ENCODE assay signal across 8 mouse cellular contexts in the genomic region with DNA sequence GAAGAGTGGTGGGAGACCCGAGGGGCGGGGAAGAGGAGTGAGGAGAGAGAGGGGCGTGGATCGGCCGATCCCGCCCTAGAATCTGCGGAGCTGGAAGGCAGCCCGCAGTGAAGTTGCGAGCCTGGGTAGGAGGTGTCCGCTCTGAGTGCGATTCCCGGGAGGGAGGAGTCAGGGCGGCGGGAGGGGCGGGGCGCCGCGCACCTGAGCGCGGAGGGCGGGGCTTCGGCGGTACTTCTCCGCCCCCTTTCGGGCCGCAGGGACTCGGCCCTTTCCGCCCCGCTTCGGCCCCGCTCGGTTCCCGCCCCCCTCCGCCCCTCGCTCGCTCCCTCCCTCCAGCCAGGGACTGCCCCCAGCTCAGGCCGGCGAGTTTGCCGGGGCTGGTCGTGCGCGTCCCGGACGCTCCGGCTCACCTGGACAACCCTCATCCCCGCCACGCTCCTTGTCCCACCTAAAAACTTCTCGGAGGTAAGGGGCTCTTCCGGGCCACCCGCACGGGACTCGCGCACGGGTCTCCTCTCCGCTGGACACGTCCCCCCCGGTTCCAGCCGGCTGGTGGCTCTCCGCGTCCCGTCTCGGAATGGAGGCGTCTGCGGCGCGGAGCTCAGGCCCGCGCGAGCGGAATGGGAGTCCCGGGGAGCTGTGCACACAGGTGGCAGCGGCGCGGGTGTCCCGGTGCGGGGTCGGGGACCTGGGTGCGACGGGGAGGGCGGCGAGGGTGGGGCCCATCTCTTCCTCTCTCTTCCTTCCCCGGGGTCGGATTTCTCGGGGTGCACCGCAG. TPM values are rescaled to one million over a fixed set of nuclear protein-coding genes. Genes with fewer than 3 reads are reported as not detected.
DNase-seq lines count a peak whose midpoint lies in the region; ATAC-seq and TF ChIP-seq lines count a peak whose summit lies in the region.

A gene (plus strand): TSS at position 338 of the 778 bp plus-strand sequence.

- peaks cover 7% of the 10 kb centered on the region for H3K27me3 ChIP-seq in forebrain, postnatal 0 days (ENCODE audit: insufficient read depth, low read length)
- peaks cover 19% of the 10 kb centered on the region for H3K27me3 ChIP-seq in hindbrain, embryonic 12.5 days
- H3K27me3 ChIP-seq in limb, embryonic 10.5 days (ENCODE audit: low read depth, poor library complexity, severe bottlenecking) = peaks cover 38% of the 10 kb centered on the region
- H3K27me3 ChIP-seq in midbrain, embryonic 10.5 days (ENCODE audit: low read depth, poor library complexity, severe bottlenecking) = peaks cover 25% of the 10 kb centered on the region

- H3K27ac ChIP-seq in forebrain, postnatal 0 days (ENCODE audit: low read depth, low read length) = no peak within 1 kb of the TSS
- peak within 1 kb of the TSS; percentile 55; the same call in 1 of the 2 replicates for H3K27ac ChIP-seq in hindbrain, embryonic 12.5 days
- peak within 1 kb of the TSS; percentile 85 for H3K27ac ChIP-seq in limb, embryonic 10.5 days
- peak within 1 kb of the TSS; percentile 90 for H3K27ac ChIP-seq in midbrain, embryonic 10.5 days (replicated peaks)

- peak; percentile 73 for ATAC-seq in forebrain, postnatal 0 days
- ATAC-seq in hindbrain, embryonic 12.5 days (ENCODE audit: low FRiP score) = peak; percentile 90
- no peak for ATAC-seq in erythroid progenitor cell, adult 5-6 weeks (replicated peaks; ENCODE audit: low FRiP score, poor library complexity, severe bottlenecking)

- no peaks in the 10 kb centered on the region for H3K36me3 ChIP-seq in forebrain, postnatal 0 days (ENCODE audit: insufficient read depth)
- no peaks in the 10 kb centered on the region for H3K36me3 ChIP-seq in hindbrain, embryonic 12.5 days
- no peaks in the 10 kb centered on the region for H3K36me3 ChIP-seq in limb, embryonic 10.5 days
- H3K36me3 ChIP-seq in midbrain, embryonic 10.5 days = peaks cover 6% of the 10 kb centered on the region; the same call in 1 of the 2 replicates

- peak within 1 kb of the TSS; percentile 97 for H3K4me2 ChIP-seq in forebrain, postnatal 0 days (ENCODE audit: low read depth)
- H3K4me2 ChIP-seq in hindbrain, embryonic 12.5 days (replicated peaks) = peak within 1 kb of the TSS; percentile 94

- TF ChIP-seq CTCF in forebrain, postnatal 0 days (IDR thresholded peaks at IDR 0.05; ENCODE audit: low read depth) = no peak

- DNase-seq in ZHBTc4 (ENCODE audit: low read depth, low spot score) = peak; percentile 98
- DNase-seq in cerebellum, adult 18-20 months = peak; percentile 52 to 68
- peak; percentile 47 for DNase-seq in forebrain, postnatal 0 days
- peak; percentile 88 for DNase-seq in limb, embryonic 10.5 days (ENCODE audit: low spot score)
- DNase-seq in midbrain, embryonic 10.5 days (ENCODE audit: low spot score) = peak; percentile 90
- DNase-seq in skeletal muscle tissue, adult 2 months (ENCODE audit: low read depth, low spot score) = peak; percentile 4

- 2% methylated on average over 80 of the region's 85 CpGs for WGBS in forebrain, postnatal 0 days
- WGBS in hindbrain, embryonic 12.5 days = 1% methylated on average over 76 of the region's 85 CpGs
- under 1% methylated on average over 79 of the region's 85 CpGs for WGBS in limb, embryonic 10.5 days
- under 1% methylated on average over 77 of the region's 85 CpGs for WGBS in midbrain, embryonic 10.5 days

- no peaks in the 10 kb centered on the region for H3K4me1 ChIP-seq in forebrain, postnatal 0 days (ENCODE audit: insufficient read depth)
- H3K4me1 ChIP-seq in hindbrain, embryonic 12.5 days = peaks cover 8% of the 10 kb centered on the region
- peaks cover 20% of the 10 kb centered on the region for H3K4me1 ChIP-seq in limb, embryonic 10.5 days
- H3K4me1 ChIP-seq in midbrain, embryonic 10.5 days = peaks cover 29% of the 10 kb centered on the region

- H3K4me3 ChIP-seq in forebrain, postnatal 0 days (ENCODE audit: low read depth, low read length) = peak within 1 kb of the TSS; percentile 66
- H3K4me3 ChIP-seq in hindbrain, embryonic 12.5 days = peak within 1 kb of the TSS; percentile 85
- peak within 1 kb of the TSS; percentile 80 for H3K4me3 ChIP-seq in limb, embryonic 10.5 days
- H3K4me3 ChIP-seq in midbrain, embryonic 10.5 days = peak within 1 kb of the TSS; percentile 92

- H3K9ac ChIP-seq in forebrain, postnatal 0 days = peak within 1 kb of the TSS; percentile 53
- H3K9ac ChIP-seq in hindbrain, embryonic 12.5 days = peak within 1 kb of the TSS; percentile 80

- H3K9me3 ChIP-seq in forebrain, postnatal 0 days (ENCODE audit: low read length) = no peaks in the 10 kb centered on the region
- no peaks in the 10 kb centered on the region for H3K9me3 ChIP-seq in hindbrain, embryonic 12.5 days (replicated peaks)
- H3K9me3 ChIP-seq in limb, embryonic 10.5 days (replicated peaks) = no peaks in the 10 kb centered on the region
- H3K9me3 ChIP-seq in midbrain, embryonic 10.5 days (replicated peaks) = no peaks in the 10 kb centered on the region

RNA-seq across cellular contexts. Expression of the gene that starts here (rescaled TPM):
- total RNA-seq in forebrain, postnatal 0 days (2014; rRNA removed) = 2.7 and 5.0 TPM in 2 replicates
- 2.2 and 3.0 TPM in 2 replicates for polyA plus RNA-seq in forebrain, postnatal 0 days (2015; fragmentation: Nextera tagmentation; extraction: Ambion mirVana)
- 9.4 and 10.6 TPM in 2 replicates for polyA plus RNA-seq in hindbrain, embryonic 12.5 days (2016; fragmentation: Nextera tagmentation; extraction: Ambion mirVana)
- polyA plus RNA-seq in limb, embryonic 10.5 days (2016; fragmentation: Nextera tagmentation; extraction: Ambion mirVana) = 4.0 and 4.3 TPM in 2 replicates
- 9.6 and 12.6 TPM in 2 replicates for polyA plus RNA-seq in midbrain, embryonic 10.5 days (2016; fragmentation: Nextera tagmentation; extraction: Ambion mirVana)
- total RNA-seq in erythroid progenitor cell, adult 5-6 weeks (2015; ENCODE audit: low replicate concordance) = not detected in 2 replicates
- 0.77 TPM in 1 of 2 replicates, not detected in the other for total RNA-seq in erythroid progenitor cell, adult 5-6 weeks (2017; ENCODE audit: low replicate concordance)

Comparison
In these comparisons a context has a peak if more than half of its experiments do, and no peak if none do; other contexts are left out.
1. DNase-seq: peak in every context shown above with its lines; median percentile 98 in ZHBTc4; 90 in midbrain, embryonic 10.5 days; 88 in limb, embryonic 10.5 days; 60 in cerebellum, adult 18-20 months; 47 in forebrain, postnatal 0 days; 4 in skeletal muscle tissue, adult 2 months.